Mouse (Mus musculus): Measurements from ENCODE around the gene March4. TPM values are rescaled to one million over a fixed set of nuclear protein-coding genes. Genes with fewer than 3 reads are reported as not detected.
A peak's percentile ranks its signal among the peaks of the same experiment; 100 is the strongest.

The March4 gene
- polyA plus RNA-seq (2012; rRNA removed) = 5.4 and 5.7 TPM in 2 replicates

GRCm38 (mm10) chr1:72536611-72537351 lies at the start of gene March4:
March4 (minus strand) TSS chr1:72536930.
- TF ChIP-seq CTCF (IDR thresholded peaks at IDR 0.05; ENCODE audit: extremely low read depth, insufficient read depth, low read length) (no peak), POLR2A (IDR thresholded peaks at IDR 0.05; ENCODE audit: extremely low read depth, insufficient read depth, low read length) (no peak)
- no peaks in the 10 kb centered on the region; the same call in 1 of the 2 replicates for H3K4me1 ChIP-seq (ENCODE audit: control insufficient read depth, insufficient read depth, low read length)
- peak within 1 kb of the TSS; percentile 18 for H3K27ac ChIP-seq (ENCODE audit: insufficient read depth, low read length)
- peak within 1 kb of the TSS; percentile 83 for H3K4me3 ChIP-seq (ENCODE audit: insufficient read depth, low read length)

GRCm38 (mm10) chr1:72585971-72586875 lies 49.5 kb upstream of the March4 start:
- TF ChIP-seq POLR2A (IDR thresholded peaks at IDR 0.05; ENCODE audit: extremely low read depth, insufficient read depth, low read length) (no peak), CTCF (IDR thresholded peaks at IDR 0.05; ENCODE audit: extremely low read depth, insufficient read depth, low read length) (no peak)
- H3K27ac ChIP-seq (ENCODE audit: insufficient read depth, low read length) = no peak overlapping the region
- no peak overlapping the region for H3K4me3 ChIP-seq (ENCODE audit: insufficient read depth, low read length)
- H3K4me1 ChIP-seq (ENCODE audit: control insufficient read depth, insufficient read depth, low read length) = no peaks in the 10 kb centered on the region; the same call in 1 of the 2 replicates

- H3K27ac ChIP-seq (ENCODE audit: insufficient read depth, low read length) = no peak overlapping the region
Observed at GRCm38 (mm10) chr1:72583906-72584305, 47.2 kb upstream of the March4 start.

GRCm38 (mm10) chr1:72582947-72583731 lies 46.4 kb upstream of the March4 start, which contains the start of gene Smarcal1:
Smarcal1 (plus strand) TSS chr1:72583251.
- Histone ChIP-seq H3K4me3 (ENCODE audit: insufficient read depth, low read length) (peak within 1 kb of the TSS; percentile 46), H3K4me1 (ENCODE audit: control insufficient read depth, insufficient read depth, low read length) (no peaks in the 10 kb centered on the region; the same call in 1 of the 2 replicates), H3K27ac (ENCODE audit: insufficient read depth, low read length) (peak within 1 kb of the TSS; percentile 26)
- TF ChIP-seq POLR2A (IDR thresholded peaks at IDR 0.05; ENCODE audit: extremely low read depth, insufficient read depth, low read length) (peak; percentile 90), CTCF (IDR thresholded peaks at IDR 0.05; ENCODE audit: extremely low read depth, insufficient read depth, low read length) (no peak)

More at GRCm38 (mm10) chr1:72583906-72584305, 47.2 kb upstream of the March4 start:
- H3K4me1 ChIP-seq (ENCODE audit: control insufficient read depth, insufficient read depth, low read length) = no peaks in the 10 kb centered on the region; the same call in 1 of the 2 replicates
- peak overlapping the region; percentile 46; the same call in 1 of the 2 replicates for H3K4me3 ChIP-seq (ENCODE audit: insufficient read depth, low read length)
- TF ChIP-seq POLR2A (IDR thresholded peaks at IDR 0.05; ENCODE audit: extremely low read depth, insufficient read depth, low read length) (no peak), CTCF (IDR thresholded peaks at IDR 0.05; ENCODE audit: extremely low read depth, insufficient read depth, low read length) (no peak)

GRCm38 (mm10) chr1:72578806-72579205 lies 42.1 kb upstream of the March4 start:
- Histone ChIP-seq H3K4me1 (ENCODE audit: control insufficient read depth, insufficient read depth, low read length) (no peaks in the 10 kb centered on the region), H3K27ac (ENCODE audit: insufficient read depth, low read length) (peak overlapping the region; percentile 38), H3K4me3 (ENCODE audit: insufficient read depth, low read length) (peak overlapping the region; percentile 22)
- TF ChIP-seq POLR2A (IDR thresholded peaks at IDR 0.05; ENCODE audit: extremely low read depth, insufficient read depth, low read length) = no peak
- TF ChIP-seq CTCF (IDR thresholded peaks at IDR 0.05; ENCODE audit: extremely low read depth, insufficient read depth, low read length) = no peak

- Histone ChIP-seq H3K27ac (ENCODE audit: insufficient read depth, low read length) (peak overlapping the region; percentile 38), H3K4me1 (ENCODE audit: control insufficient read depth, insufficient read depth, low read length) (no peaks in the 10 kb centered on the region), H3K4me3 (ENCODE audit: insufficient read depth, low read length) (peak overlapping the region; percentile 22)
- TF ChIP-seq CTCF (IDR thresholded peaks at IDR 0.05; ENCODE audit: extremely low read depth, insufficient read depth, low read length) (no peak), POLR2A (IDR thresholded peaks at IDR 0.05; ENCODE audit: extremely low read depth, insufficient read depth, low read length) (no peak)
Observed at GRCm38 (mm10) chr1:72578351-72578750, 41.6 kb upstream of the March4 start.

GRCm38 (mm10) chr1:72577481-72577922 lies 40.8 kb upstream of the March4 start:
- Histone ChIP-seq H3K27ac (ENCODE audit: insufficient read depth, low read length) (no peak overlapping the region; the same call in 1 of the 2 replicates), H3K4me3 (ENCODE audit: insufficient read depth, low read length) (no peak overlapping the region), H3K4me1 (ENCODE audit: control insufficient read depth, insufficient read depth, low read length) (no peaks in the 10 kb centered on the region)
- TF ChIP-seq CTCF (IDR thresholded peaks at IDR 0.05; ENCODE audit: extremely low read depth, insufficient read depth, low read length) (no peak), POLR2A (IDR thresholded peaks at IDR 0.05; ENCODE audit: extremely low read depth, insufficient read depth, low read length) (no peak)

DNA sequence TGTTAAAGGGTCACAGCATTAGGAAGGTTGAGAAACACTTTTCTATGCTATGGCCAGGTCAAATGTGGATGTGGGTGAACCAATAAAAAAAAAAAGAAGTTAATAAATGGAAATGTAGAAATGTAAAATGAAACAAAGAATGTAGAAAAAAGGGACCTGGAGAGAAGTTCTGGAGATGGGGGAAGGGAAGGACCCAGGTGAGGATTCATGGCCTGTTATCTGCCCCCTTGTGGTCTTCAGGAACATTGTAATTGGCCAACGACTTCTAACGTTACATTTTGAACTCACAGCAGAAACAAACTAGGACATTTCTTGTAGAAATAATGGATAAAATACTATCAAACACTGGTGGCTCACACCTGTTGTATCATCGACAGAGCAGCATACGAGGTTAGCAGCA lies 38.4 kb upstream of the March4 start:
- Histone ChIP-seq H3K27ac (ENCODE audit: insufficient read depth, low read length) (no peak overlapping the region), H3K4me3 (ENCODE audit: insufficient read depth, low read length) (no peak overlapping the region), H3K4me1 (ENCODE audit: control insufficient read depth, insufficient read depth, low read length) (no peaks in the 10 kb centered on the region)
- TF ChIP-seq CTCF (IDR thresholded peaks at IDR 0.05; ENCODE audit: extremely low read depth, insufficient read depth, low read length) (peak; percentile 43; the same call in 1 of the 2 replicates), POLR2A (IDR thresholded peaks at IDR 0.05; ENCODE audit: extremely low read depth, insufficient read depth, low read length) (no peak)

Data from cortical plate, adult 2 months (tissue).